13 mouse cellular contexts compared by ENCODE assay signal in the genomic region with DNA sequence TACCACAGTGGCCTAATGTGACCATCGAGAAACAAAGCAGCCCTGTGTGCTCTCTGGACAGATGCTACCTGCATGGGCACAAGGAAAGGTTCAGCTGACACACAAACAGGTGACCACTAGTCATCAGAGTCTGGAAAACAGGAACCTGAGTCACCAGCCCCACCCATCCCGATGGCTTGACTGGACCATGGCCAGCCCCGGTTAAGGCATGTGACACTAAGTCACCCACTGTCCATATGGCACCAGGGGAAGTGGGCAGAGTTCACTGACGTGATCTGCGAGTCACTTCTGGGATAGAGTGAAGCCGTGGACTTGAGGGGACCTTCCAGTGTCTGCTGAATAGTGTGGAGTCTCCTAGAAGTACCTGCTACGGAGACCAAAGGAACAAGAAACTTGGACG. TPM values are rescaled to one million over a fixed set of nuclear protein-coding genes. Genes with fewer than 3 reads are reported as not detected.
A peak's percentile ranks its signal among the peaks of the same experiment; 100 is the strongest.
DNase-seq lines count a peak whose midpoint lies in the region; ATAC-seq and TF ChIP-seq lines count a peak whose summit lies in the region.
"Had no signal": no experiment of that assay in that cellular context is flagged by ENCODE, and none has a peak within 500 bp of the region (broad histone marks: within the 10 kb centered on the region; RNA-seq: fewer than 3 reads in every experiment).

No protein-coding gene starts in this region.

- H3K4me1 ChIP-seq in liver, postnatal 0 days (ENCODE audit: insufficient read depth): peaks cover 10% of the 10 kb centered on the region
- peaks cover 6% of the 10 kb centered on the region for H3K4me1 ChIP-seq in liver, embryonic 11.5 days (replicated peaks; ENCODE audit: control insufficient read depth, insufficient read depth, low read length)

- H3K9me3 ChIP-seq in liver, postnatal 0 days (ENCODE audit: low read length): no peaks in the 10 kb centered on the region
- no peaks in the 10 kb centered on the region for H3K9me3 ChIP-seq in liver, embryonic 11.5 days (ENCODE audit: control insufficient read depth, low read length)
- H3K9me3 ChIP-seq: forebrain, embryonic 10.5 days had no signal

- TF ChIP-seq EP300 in liver, postnatal 0 days (IDR thresholded peaks at IDR 0.05; ENCODE audit: low read depth): no peak

- H3K9ac ChIP-seq in liver, postnatal 0 days (replicated peaks): no peak overlapping the region
- no peak overlapping the region for H3K9ac ChIP-seq in liver, embryonic 11.5 days (ENCODE audit: low read depth, low read length)

- DNase-seq in cerebellum, adult 18-20 months: peak; percentile 37 to 54
- no peak for DNase-seq in cerebellum, adult 9-10 months
- peak; percentile 26 for DNase-seq in liver, postnatal 0 days
- no peak for DNase-seq in liver, embryonic 11.5 days (ENCODE audit: low spot score)
- peak; percentile 25 for DNase-seq in lung, postnatal 14 days
- DNase-seq in urinary bladder, postnatal 25 days (ENCODE audit: low spot score): peak; percentile 36
- DNase-seq in neural tube, embryonic 10.5 days (ENCODE audit: extremely low spot score, low spot score): no peak
- no peak for DNase-seq in ovary, postnatal 36 days (ENCODE audit: low spot score)
- DNase-seq: embryo, embryonic 11 days; gastrocnemius, postnatal 10 days; layer of hippocampus, postnatal 36 days; liver had no signal

- H3K4me3 ChIP-seq in liver, postnatal 0 days (ENCODE audit: low read depth, low read length): no peak overlapping the region
- no peak overlapping the region for H3K4me3 ChIP-seq in liver, embryonic 11.5 days (ENCODE audit: low read depth, low read length)
- H3K4me3 ChIP-seq: forebrain, embryonic 10.5 days had no signal

- WGBS in liver, postnatal 0 days (ENCODE audit: insufficient replicate concordance): 72% methylated on average over 8 of the region's 8 CpGs
- 84% methylated on average over 8 of the region's 8 CpGs for WGBS in liver, embryonic 11.5 days

- no peak overlapping the region for H3K4me2 ChIP-seq in liver, postnatal 0 days (ENCODE audit: low read depth, low read length)
- H3K4me2 ChIP-seq in liver, embryonic 11.5 days: no peak overlapping the region

- H3K36me3 ChIP-seq in liver, postnatal 0 days (replicated peaks; ENCODE audit: insufficient read depth, low read length): peaks cover 59% of the 10 kb centered on the region
- peaks cover 34% of the 10 kb centered on the region for H3K36me3 ChIP-seq in liver, embryonic 11.5 days (ENCODE audit: control insufficient read depth, insufficient read depth, low read length)

- no peak for ATAC-seq in liver, postnatal 0 days
- no peak for ATAC-seq in liver, embryonic 11.5 days (replicated peaks; ENCODE audit: low FRiP score)

- H3K27ac ChIP-seq in liver, postnatal 0 days (ENCODE audit: low read depth): no peak overlapping the region
- H3K27ac ChIP-seq in liver, embryonic 11.5 days (ENCODE audit: low read depth, low read length): no peak overlapping the region
- H3K27ac ChIP-seq: forebrain, embryonic 10.5 days had no signal

- TF ChIP-seq CTCF in liver, postnatal 0 days (IDR thresholded peaks at IDR 0.05; ENCODE audit: low read depth): no peak

- H3K27me3 ChIP-seq in liver, postnatal 0 days (ENCODE audit: insufficient read depth, low read length): no peaks in the 10 kb centered on the region
- no peaks in the 10 kb centered on the region for H3K27me3 ChIP-seq in liver, embryonic 11.5 days (replicated peaks; ENCODE audit: control insufficient read depth, insufficient read depth, low read length)

RNA-seq across cellular contexts. Expression of gene Zfand2a, which starts 5.3 kb away (rescaled TPM):
- polyA plus RNA-seq in liver, postnatal 0 days (2015; fragmentation: Nextera tagmentation; extraction: Ambion mirVana): 1.8 TPM in 2 replicates
- 4.6 and 5.7 TPM in 2 replicates for polyA plus RNA-seq in liver, embryonic 11.5 days (2014; fragmentation: Nextera tagmentation; extraction: Ambion mirVana)

RNA-seq across cellular contexts. Expression of gene 3110082I17Rik, which starts 18.8 kb away (rescaled TPM):
- polyA plus RNA-seq in liver, postnatal 0 days (2015; fragmentation: Nextera tagmentation; extraction: Ambion mirVana): 7.5 and 9.5 TPM in 2 replicates
- 49.4 and 52.0 TPM in 2 replicates for polyA plus RNA-seq in liver, embryonic 11.5 days (2014; fragmentation: Nextera tagmentation; extraction: Ambion mirVana)

RNA-seq across cellular contexts. Expression of gene Gper1, which starts 56.1 kb away (rescaled TPM):
- polyA plus RNA-seq in liver, postnatal 0 days (2015; fragmentation: Nextera tagmentation; extraction: Ambion mirVana): 0.09 and 0.11 TPM in 2 replicates
- 0.38 and 0.58 TPM in 2 replicates for polyA plus RNA-seq in liver, embryonic 11.5 days (2014; fragmentation: Nextera tagmentation; extraction: Ambion mirVana)

Comparison
In these comparisons a context has a peak if more than half of its experiments do, and no peak if none do; other contexts are left out.
1. DNase-seq: peak in cerebellum, adult 18-20 months (2 of 2), liver, postnatal 0 days (single experiment), lung, postnatal 14 days (single experiment) and urinary bladder, postnatal 25 days (single experiment); none in cerebellum, adult 9-10 months (single experiment), liver, embryonic 11.5 days (single experiment), neural tube, embryonic 10.5 days (single experiment) and ovary, postnatal 36 days (single experiment).